Mouse (Mus musculus) induced T-regulatory cell, adult 2 months (primary cell): ENCODE results near the gene 1700040F15Rik.
"Not testable (repeated sequence)": the region's sequence is repeated elsewhere in the genome, so short reads cannot be mapped to it uniquely, and the experiment has no call there.

Experiments
- DNase-seq: peaks from one replicate; pipeline ENCODE4 v3.0.0-alpha.2; 2012; ENCODE audit warnings: low read depth

The 1700040F15Rik gene

DNA sequence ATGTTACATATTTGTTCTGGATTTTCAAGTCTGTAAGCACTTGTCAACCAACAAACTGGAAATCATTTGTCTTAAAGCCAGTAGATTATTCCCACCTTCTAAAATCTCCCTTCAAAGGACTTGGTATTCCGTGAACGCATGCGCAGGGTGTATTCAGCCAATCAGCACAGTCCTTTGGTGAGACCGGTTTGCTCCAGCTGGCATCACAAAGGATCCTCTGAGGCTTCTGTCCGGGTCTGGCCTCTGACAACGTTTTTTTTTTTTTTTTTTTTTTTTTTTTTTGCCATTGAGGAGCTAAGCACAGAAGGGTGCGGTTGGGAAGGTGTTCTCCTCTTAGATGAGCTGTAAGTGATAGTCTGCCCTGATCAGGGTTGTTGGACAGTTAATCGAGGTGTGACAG, at the start of gene 1700040F15Rik:
Gene 1700040F15Rik, plus strand, starts transcription at position 301 of the 400 bp plus-strand sequence.
- DNase-seq, result not testable (repeated sequence)
